Mouse (Mus musculus) spleen, adult 2 months (tissue): ENCODE measurements around the gene Gstp3.

Source experiments
- CTCF ChIP-seq: fragments of 200-500 bp; IDR thresholded peaks from 2 replicates; pipeline ENCODE4 v1.5.1; 2011; ENCODE audit warnings: mild to moderate bottlenecking, inconsistent platforms; ENCODE audit not compliant: insufficient read depth, insufficient read length, insufficient replicate concordance; ENCODE audit errors: extremely low read depth
- POLR2A ChIP-seq: fragments of 200-500 bp; IDR thresholded peaks from 2 replicates; pipeline ENCODE4 v1.6.1; 2011; ENCODE audit warnings: low read depth, low read length, inconsistent platforms

DNA sequence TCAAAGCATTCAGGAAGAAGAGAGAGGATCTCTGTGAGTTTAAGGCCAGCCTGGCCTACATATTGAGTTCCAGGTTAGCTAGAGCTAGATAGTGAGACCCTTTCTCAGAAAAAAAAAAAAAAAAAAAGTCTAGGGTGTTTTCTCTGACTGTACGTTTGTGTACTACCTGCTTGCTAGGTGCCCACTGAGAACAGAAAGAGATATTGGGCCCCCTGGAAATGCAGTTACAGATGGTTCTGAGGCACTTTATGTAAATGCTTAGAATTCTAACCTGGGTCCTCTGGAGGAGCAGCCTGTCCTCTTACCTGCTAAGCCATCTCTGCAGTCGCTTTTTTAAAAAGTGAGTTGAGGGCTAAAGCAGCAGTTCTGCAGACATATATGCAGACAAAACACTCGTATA, 36.4 kb upstream of the Gstp3 start:
- TF ChIP-seq POLR2A = no peak
- no peak for TF ChIP-seq CTCF
